In the genomic region with DNA sequence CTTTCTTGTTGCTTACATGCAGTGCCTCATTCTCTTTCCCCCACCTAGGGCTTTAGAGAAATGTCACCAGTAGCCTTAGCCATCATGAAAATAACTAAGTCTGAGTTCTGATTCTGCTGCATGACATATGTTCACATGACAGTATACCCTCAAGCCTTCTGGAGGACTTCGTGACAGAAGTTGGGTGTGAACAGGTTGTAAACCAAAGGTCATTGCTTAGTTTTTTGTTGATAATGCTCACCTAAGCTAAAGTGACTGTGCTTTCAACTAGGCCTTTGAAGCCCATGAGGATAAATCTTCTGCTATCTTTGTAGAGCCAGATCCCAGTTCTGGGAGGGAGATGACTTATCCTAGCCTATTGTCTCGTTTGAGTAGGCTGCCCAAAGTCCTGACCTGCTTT, we compare ENCODE assay signal across 19 mouse cellular contexts.
DNase-seq lines count a peak whose midpoint lies in the region; ATAC-seq and TF ChIP-seq lines count a peak whose summit lies in the region.
"Had no signal": no experiment of that assay in that cellular context is flagged by ENCODE, and none has a peak within 500 bp of the region (broad histone marks: within the 10 kb centered on the region; RNA-seq: fewer than 3 reads in every experiment).

No protein-coding gene starts in this region.

- ATAC-seq in intestine, embryonic 15.5 days = peak; percentile 85
- peak; percentile 76 for ATAC-seq in intestine, postnatal 0 days
- ATAC-seq: activated CD4-positive, CD25-positive, alpha-beta regulatory T cell, adult 4 months; forebrain, embryonic 13.5 days; forebrain, embryonic 15.5 days had no signal

- 39% methylated on average over 2 of the region's 2 CpGs for WGBS in intestine, embryonic 15.5 days
- 26% methylated on average over 2 of the region's 2 CpGs for WGBS in intestine, postnatal 0 days
- WGBS in small intestine, adult 2 months = 26% methylated on average over 2 of the region's 2 CpGs

- H3K4me2 ChIP-seq in intestine, embryonic 15.5 days (replicated peaks) = no peak overlapping the region
- no peak overlapping the region for H3K4me2 ChIP-seq in intestine, postnatal 0 days (replicated peaks; ENCODE audit: low read depth)
- H3K4me2 ChIP-seq: embryonic facial prominence, embryonic 12.5 days; forebrain, embryonic 13.5 days; forebrain, embryonic 15.5 days had no signal

- H3K9ac ChIP-seq in intestine, embryonic 15.5 days = no peak overlapping the region
- no peak overlapping the region for H3K9ac ChIP-seq in intestine, postnatal 0 days (ENCODE audit: low read depth, low read length)
- H3K9ac ChIP-seq: embryonic facial prominence, embryonic 12.5 days; forebrain, embryonic 13.5 days; forebrain, embryonic 15.5 days had no signal

- no peak overlapping the region for H3K4me3 ChIP-seq in intestine, embryonic 15.5 days (replicated peaks)
- no peak overlapping the region for H3K4me3 ChIP-seq in intestine, postnatal 0 days (ENCODE audit: low read depth, low read length)
- H3K4me3 ChIP-seq in small intestine, adult 2 months (ENCODE audit: low read depth, low read length) = no peak overlapping the region
- H3K4me3 ChIP-seq in left cerebral cortex, adult 2 months = no peak overlapping the region
- H3K4me3 ChIP-seq: embryonic facial prominence, embryonic 10.5 days; embryonic facial prominence, embryonic 12.5 days; forebrain, embryonic 13.5 days; forebrain, embryonic 15.5 days had no signal

- DNase-seq in thymus, postnatal 0 days (ENCODE audit: low spot score) = no peak
- no peak for DNase-seq in left cerebral cortex, adult 2 months (ENCODE audit: extremely low spot score in 1 of 2, low spot score in 2 of 2)
- DNase-seq in gastrocnemius, adult 18-20 months (ENCODE audit: low spot score) = no peak
- DNase-seq: adrenal gland, adult 8-10 months; adrenal gland, postnatal 14 days; adrenal gland, postnatal 36 days; cerebellum, adult 11-12 months; cerebellum, adult 2 months; cerebellum, adult 9-10 months; cerebellum, postnatal 10 days; cerebellum, postnatal 25 days had no signal

- H3K27me3 ChIP-seq in intestine, embryonic 15.5 days (replicated peaks) = no peaks in the 10 kb centered on the region
- H3K27me3 ChIP-seq in intestine, postnatal 0 days (replicated peaks; ENCODE audit: control insufficient read depth, insufficient read depth, low read length) = no peaks in the 10 kb centered on the region
- no peaks in the 10 kb centered on the region for H3K27me3 ChIP-seq in small intestine, adult 2 months (ENCODE audit: control insufficient read depth, insufficient read depth, low read length)
- H3K27me3 ChIP-seq: embryonic facial prominence, embryonic 12.5 days; forebrain, embryonic 13.5 days; forebrain, embryonic 15.5 days had no signal

- no peaks in the 10 kb centered on the region for H3K9me3 ChIP-seq in intestine, embryonic 15.5 days
- no peaks in the 10 kb centered on the region for H3K9me3 ChIP-seq in intestine, postnatal 0 days (ENCODE audit: control insufficient read depth)
- H3K9me3 ChIP-seq: embryonic facial prominence, embryonic 10.5 days; embryonic facial prominence, embryonic 12.5 days; forebrain, embryonic 13.5 days; forebrain, embryonic 15.5 days had no signal

- TF ChIP-seq CTCF in intestine, postnatal 0 days (IDR thresholded peaks at IDR 0.05; ENCODE audit: low read depth) = no peak
- TF ChIP-seq CTCF in small intestine, adult 2 months (IDR thresholded peaks at IDR 0.05; ENCODE audit: extremely low read depth, insufficient read length, insufficient replicate concordance, low read depth, low read length) = no peak
- no peak for TF ChIP-seq CTCF in left cerebral cortex, adult 2 months (IDR thresholded peaks at IDR 0.05)

- no peaks in the 10 kb centered on the region for H3K36me3 ChIP-seq in intestine, embryonic 15.5 days
- no peaks in the 10 kb centered on the region for H3K36me3 ChIP-seq in intestine, postnatal 0 days (ENCODE audit: control insufficient read depth, insufficient read depth)
- no peaks in the 10 kb centered on the region for H3K36me3 ChIP-seq in small intestine, adult 2 months (ENCODE audit: control insufficient read depth, insufficient read depth, low read length)
- H3K36me3 ChIP-seq: embryonic facial prominence, embryonic 10.5 days; embryonic facial prominence, embryonic 12.5 days; forebrain, embryonic 15.5 days had no signal

- TF ChIP-seq POLR2A in small intestine, adult 2 months (IDR thresholded peaks at IDR 0.05; ENCODE audit: low read depth, low read length) = no peak

- no peak overlapping the region for H3K27ac ChIP-seq in intestine, embryonic 15.5 days
- no peak overlapping the region for H3K27ac ChIP-seq in intestine, postnatal 0 days (ENCODE audit: low read depth, low read length)
- H3K27ac ChIP-seq in small intestine, adult 2 months (ENCODE audit: insufficient read depth, low read depth, low read length) = peak overlapping the region; percentile 49
- no peak overlapping the region for H3K27ac ChIP-seq in left cerebral cortex, adult 2 months
- H3K27ac ChIP-seq: embryonic facial prominence, embryonic 10.5 days; embryonic facial prominence, embryonic 12.5 days; forebrain, embryonic 13.5 days; forebrain, embryonic 15.5 days had no signal

- no peaks in the 10 kb centered on the region for H3K4me1 ChIP-seq in intestine, embryonic 15.5 days (replicated peaks)
- H3K4me1 ChIP-seq in intestine, postnatal 0 days (replicated peaks; ENCODE audit: control insufficient read depth, insufficient read depth, low read length) = no peaks in the 10 kb centered on the region
- peaks cover 8% of the 10 kb centered on the region; the same call in 1 of the 2 replicates for H3K4me1 ChIP-seq in small intestine, adult 2 months (ENCODE audit: control insufficient read depth, insufficient read depth, insufficient read length, low read length)
- H3K4me1 ChIP-seq: embryonic facial prominence, embryonic 10.5 days; embryonic facial prominence, embryonic 12.5 days; forebrain, embryonic 13.5 days; forebrain, embryonic 15.5 days had no signal

- intact Hi-C loops in left cerebral cortex, adult 2 months (cut with DNase I) = no loop called here
